Mouse (Mus musculus) ovary, postnatal 36 days (tissue): ENCODE measurements around the gene Relt.

Experiments
- DNase-seq: peaks from one replicate; pipeline ENCODE4 v3.0.0; 2022; ENCODE audit warnings: low spot score, mixed read lengths

The Relt gene

GRCm38 (mm10) chr7:100875822-100876221 is 12.6 kb upstream of the Relt start:
- no peak for DNase-seq

GRCm38 (mm10) chr7:100873197-100873596 is 10.0 kb upstream of the Relt start:
- DNase-seq, result no peak

GRCm38 (mm10) chr7:100871892-100872291 is 8.6 kb upstream of the Relt start:
- DNase-seq, result peak; percentile 67

- DNase-seq, result no peak
These were observed 8.1 kb upstream of the Relt start for GRCm38 (mm10) chr7:100871355-100871754.

GRCm38 (mm10) chr7:100869877-100870629 is 6.8 kb upstream of the Relt start:
- DNase-seq, result no peak

- DNase-seq, result no peak
These were observed 5.3 kb upstream of the Relt start for GRCm38 (mm10) chr7:100868551-100868950.

- no peak for DNase-seq
These were observed 4.3 kb upstream of the Relt start for GRCm38 (mm10) chr7:100867561-100867960.

- peak; percentile 42 for DNase-seq
These were observed 3.4 kb upstream of the Relt start for GRCm38 (mm10) chr7:100866675-100867074.

- DNase-seq, result no peak
These were observed 893 bp downstream of the Relt start for GRCm38 (mm10) chr7:100862353-100862752.

- no peak for DNase-seq
These were observed 2.0 kb downstream of the Relt start for GRCm38 (mm10) chr7:100861209-100861608.

- DNase-seq, result no peak
These were observed 2.8 kb downstream of the Relt start for GRCm38 (mm10) chr7:100860450-100860849.

- DNase-seq, result no peak
These were observed 7.3 kb downstream of the Relt start for GRCm38 (mm10) chr7:100855795-100856573.

GRCm38 (mm10) chr7:100855300-100855699 is 7.9 kb downstream of the Relt start:
- DNase-seq, result no peak

- no peak for DNase-seq
These were observed 8.4 kb downstream of the Relt start for GRCm38 (mm10) chr7:100854861-100855260.

- no peak for DNase-seq
These were observed 9.0 kb downstream of the Relt start for GRCm38 (mm10) chr7:100854137-100854814.

- no peak for DNase-seq
These were observed 9.8 kb downstream of the Relt start for GRCm38 (mm10) chr7:100853396-100853795.

- no peak for DNase-seq
These were observed 11.5 kb downstream of the Relt start for GRCm38 (mm10) chr7:100851481-100852356.

- no peak for DNase-seq
These were observed 13.7 kb downstream of the Relt start for GRCm38 (mm10) chr7:100849508-100849907.

GRCm38 (mm10) chr7:100848744-100849143 is 14.5 kb downstream of the Relt start:
- peak; percentile 68 for DNase-seq

- DNase-seq, result peak; percentile 3
These were observed 16.1 kb downstream of the Relt start for GRCm38 (mm10) chr7:100847131-100847530.

- DNase-seq, result peak; percentile 2
These were observed 17.2 kb downstream of the Relt start for GRCm38 (mm10) chr7:100846033-100846432.

GRCm38 (mm10) chr7:100845412-100845811 is 17.8 kb downstream of the Relt start:
- DNase-seq, result no peak
